Mouse (Mus musculus) embryonic facial prominence, embryonic 14.5 days (tissue): ENCODE results near the gene Spx. TPM values are rescaled to one million over a fixed set of nuclear protein-coding genes. Genes with fewer than 3 reads are reported as not detected.

Source experiments
- ATAC-seq: fragments of 200-750 bp; cut with Nextera tagmentation; 2 replicates; pipeline ENCODE4 v1.8.0; 2017; ENCODE audit warnings: low read depth, moderate number of reproducible peaks, moderate TSS enrichment
- DNase-seq: peaks from one replicate; pipeline ENCODE4 v3.0.0-alpha.2; 2015; ENCODE audit warnings: low spot score
- H3K27ac ChIP-seq: fragments of 300-500 bp; sonication (generic); replicated peaks from 2 replicates; pipeline ENCODE4 v1.5.1; 2014; ENCODE audit warnings: low read depth, mild to moderate bottlenecking, low read length, moderate library complexity
- H3K27me3 ChIP-seq: fragments of 300-500 bp; sonication (generic); replicated peaks from 2 replicates; pipeline ENCODE4 v1.6.1; 2014; ENCODE audit warnings: low read length; ENCODE audit not compliant: control insufficient read depth, insufficient read depth
- H3K36me3 ChIP-seq: fragments of 300-500 bp; sonication (generic); 2 replicates; pipeline ENCODE4 v1.6.1; 2014; ENCODE audit warnings: low read length, mixed read lengths; ENCODE audit not compliant: control insufficient read depth, insufficient read depth
- H3K4me1 ChIP-seq: fragments of 300-500 bp; sonication (generic); 2 replicates; pipeline ENCODE4 v1.6.1; 2014; ENCODE audit warnings: antibody characterized with exemption, low read length; ENCODE audit not compliant: control insufficient read depth, insufficient read depth
- H3K4me2 ChIP-seq: fragments of 300-500 bp; sonication (generic); 2 replicates; pipeline ENCODE4 v1.6.1; 2014; ENCODE audit warnings: low read depth, mild to moderate bottlenecking, low read length, moderate library complexity, mixed read lengths
- H3K4me3 ChIP-seq: fragments of 300-500 bp; sonication (generic); 2 replicates; pipeline ENCODE4 v1.5.1; 2014; ENCODE audit warnings: low read depth, mild to moderate bottlenecking, low read length
- H3K9ac ChIP-seq: fragments of 300-500 bp; sonication (generic); 2 replicates; pipeline ENCODE4 v1.6.1; 2014; ENCODE audit warnings: low read depth, mild to moderate bottlenecking, low read length, moderate library complexity, mixed read lengths
- H3K9me3 ChIP-seq: fragments of 300-500 bp; sonication (generic); 2 replicates; pipeline ENCODE4 v1.6.1; 2016; ENCODE audit warnings: low read length; ENCODE audit not compliant: control insufficient read depth
- WGBS: fragments of 180-500 bp; shearing (Covaris S2); extraction: QIAGEN DNeasy Blood & Tissue Kit; methylation state at CpG from one replicate; pipeline ENCODE4 v1.1.7; 2014; 5-methylcytosine and 5-hydroxymethylcytosine counted together
- polyA plus RNA-seq: library from polyadenylated mRNA; unstranded; fragments of >200 nt; fragmentation: Nextera tagmentation; extraction: Ambion mirVana; gene quantifications from 2 replicates; pipeline ENCODE4 v1.2.1, GENCODE M21; 2014

Gene Spx
- 1.1 TPM in 2 replicates for polyA plus RNA-seq

GRCm38 (mm10) chr6:142412906-142413491 is at the start of gene Spx:
TSS of gene Spx (plus strand) at chr6:142413441.
- 67% methylated on average over 11 of the region's 11 CpGs for WGBS
- H3K27ac ChIP-seq, result no peak within 1 kb of the TSS
- peaks cover 4% of the 10 kb centered on the region; the same call in 1 of the 2 replicates for H3K4me1 ChIP-seq
- H3K4me2 ChIP-seq, result no peak within 1 kb of the TSS
- H3K27me3 ChIP-seq, result peaks cover 31% of the 10 kb centered on the region
- ATAC-seq (no peak), DNase-seq (no peak)
- H3K9ac ChIP-seq, result peak within 1 kb of the TSS; percentile 52; the same call in 1 of the 2 replicates
- H3K4me3 ChIP-seq, result peak within 1 kb of the TSS; percentile 34; the same call in 1 of the 2 replicates
- H3K9me3 ChIP-seq, result no peaks in the 10 kb centered on the region
- no peaks in the 10 kb centered on the region for H3K36me3 ChIP-seq

- DNase-seq, result peak; percentile 11
- WGBS, result 78% methylated on average over 8 of the region's 8 CpGs
- Histone ChIP-seq H3K36me3 (peaks cover 58% of the 10 kb centered on the region), H3K27me3 (no peaks in the 10 kb centered on the region), H3K9me3 (no peaks in the 10 kb centered on the region), H3K27ac (no peak overlapping the region), H3K4me2 (no peak overlapping the region), H3K9ac (no peak overlapping the region), H3K4me3 (no peak overlapping the region), H3K4me1 (no peaks in the 10 kb centered on the region)
- no peak for ATAC-seq
These were observed 47.3 kb upstream of the Spx start for GRCm38 (mm10) chr6:142365742-142366472.

- H3K9me3 ChIP-seq, result no peaks in the 10 kb centered on the region
- ATAC-seq, result no peak
These were observed 46.7 kb upstream of the Spx start for GRCm38 (mm10) chr6:142366473-142367018.

DNA sequence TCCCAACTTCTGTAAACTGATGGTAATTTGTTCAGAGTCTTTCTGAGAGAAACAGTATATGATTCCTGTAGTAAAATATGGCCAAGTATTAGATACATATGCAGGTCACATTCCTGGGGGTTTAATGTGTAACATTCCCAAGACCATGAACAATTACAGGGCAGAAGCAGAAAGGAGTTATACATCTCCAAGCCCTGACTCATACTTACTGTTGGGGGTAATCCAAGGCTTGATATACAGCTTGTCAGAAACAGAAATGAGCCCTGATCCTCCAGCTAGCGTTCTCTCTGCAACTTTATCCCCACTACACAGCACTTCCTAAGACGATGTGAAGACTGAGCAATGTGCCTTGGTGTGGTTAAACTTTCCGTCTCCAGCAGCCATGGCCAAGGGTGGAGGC is 45.7 kb upstream of the Spx start:
- Histone ChIP-seq H3K9ac (no peak overlapping the region), H3K4me2 (no peak overlapping the region), H3K4me3 (no peak overlapping the region), H3K27me3 (no peaks in the 10 kb centered on the region), H3K36me3 (peaks cover 55% of the 10 kb centered on the region), H3K9me3 (no peaks in the 10 kb centered on the region), H3K4me1 (no peaks in the 10 kb centered on the region), H3K27ac (no peak overlapping the region)
- 79% methylated on average over 3 of the region's 3 CpGs for WGBS
- no peak for DNase-seq
- ATAC-seq, result no peak

More at GRCm38 (mm10) chr6:142366473-142367018, 46.7 kb upstream of the Spx start:
- Histone ChIP-seq H3K36me3 (peaks cover 57% of the 10 kb centered on the region), H3K4me3 (no peak overlapping the region), H3K27ac (no peak overlapping the region), H3K9ac (no peak overlapping the region), H3K27me3 (no peaks in the 10 kb centered on the region), H3K4me2 (no peak overlapping the region), H3K4me1 (no peaks in the 10 kb centered on the region)
- WGBS, result 91% methylated on average over 10 of the region's 10 CpGs
- DNase-seq, result no peak

GRCm38 (mm10) chr6:142369568-142369967 is 43.7 kb upstream of the Spx start:
- H3K4me2 ChIP-seq, result no peak overlapping the region
- ATAC-seq (no peak), DNase-seq (no peak)
- WGBS, result 87% methylated on average over 3 of the region's 3 CpGs
- H3K4me3 ChIP-seq, result no peak overlapping the region
- H3K27me3 ChIP-seq, result no peaks in the 10 kb centered on the region
- no peak overlapping the region for H3K9ac ChIP-seq
- no peaks in the 10 kb centered on the region for H3K4me1 ChIP-seq
- no peaks in the 10 kb centered on the region for H3K9me3 ChIP-seq
- H3K27ac ChIP-seq, result no peak overlapping the region
- H3K36me3 ChIP-seq, result peaks cover 55% of the 10 kb centered on the region

DNA sequence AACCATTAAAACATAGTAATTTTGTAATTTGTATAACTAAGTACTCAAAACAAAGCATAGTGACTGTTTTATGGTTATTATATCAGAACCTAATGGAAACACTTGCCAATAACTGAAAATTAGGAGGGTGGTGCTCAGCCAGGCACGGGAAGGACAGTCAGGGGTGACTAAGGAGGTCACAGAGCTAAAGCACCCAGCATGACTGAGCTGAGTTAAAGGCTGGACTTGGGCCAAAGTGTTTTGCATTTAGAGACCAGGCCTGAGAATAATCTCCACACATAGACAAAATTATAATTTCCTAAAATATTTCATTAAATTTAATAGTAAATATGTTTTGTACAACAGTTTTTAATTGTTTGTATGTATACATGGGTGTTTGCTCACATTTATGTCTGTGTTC is 36.2 kb upstream of the Spx start:
- 50% methylated on average over 1 of the region's 1 CpGs for WGBS
- H3K36me3 ChIP-seq, result peaks cover 34% of the 10 kb centered on the region
- H3K4me2 ChIP-seq, result no peak overlapping the region
- no peaks in the 10 kb centered on the region for H3K27me3 ChIP-seq
- no peak for ATAC-seq
- H3K4me3 ChIP-seq, result no peak overlapping the region
- H3K9me3 ChIP-seq, result no peaks in the 10 kb centered on the region
- H3K9ac ChIP-seq, result no peak overlapping the region
- DNase-seq, result no peak
- H3K4me1 ChIP-seq, result no peaks in the 10 kb centered on the region
- no peak overlapping the region for H3K27ac ChIP-seq

DNA sequence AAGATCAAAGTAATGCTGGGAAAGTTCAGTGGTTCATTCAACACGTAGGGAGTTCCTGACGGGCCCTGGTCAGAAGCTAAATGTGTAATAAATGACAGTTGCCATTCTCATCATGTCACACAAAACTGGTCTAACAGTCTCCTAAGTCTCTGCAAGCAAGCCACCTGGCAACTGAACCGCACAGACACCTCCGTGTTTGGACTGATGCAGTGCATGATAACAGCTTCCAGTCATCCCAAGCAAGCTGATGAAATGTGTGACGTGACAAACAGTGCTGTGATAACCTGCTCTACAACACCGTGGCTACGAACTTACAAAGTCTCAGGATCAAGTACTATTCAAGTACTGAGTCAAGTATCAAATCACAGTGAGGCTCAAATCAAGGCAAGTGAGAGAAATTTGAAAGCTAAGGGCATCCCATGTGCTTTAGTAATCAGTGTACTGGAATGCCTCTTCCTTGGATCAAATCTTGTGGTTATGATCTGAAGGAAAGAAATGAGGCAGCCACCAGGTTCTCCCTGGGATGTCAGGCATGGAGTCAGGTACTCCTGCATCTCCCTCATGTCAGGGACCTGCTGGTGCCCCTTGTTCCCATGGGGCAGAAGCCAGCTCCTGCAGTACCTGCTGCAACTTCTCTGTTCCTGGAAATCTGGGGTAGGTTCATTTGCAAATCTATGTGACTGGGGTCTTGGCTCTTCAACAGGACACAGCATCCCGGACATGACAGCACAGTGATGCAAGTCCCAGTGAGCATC is 34.5 kb upstream of the Spx start:
- no peak for DNase-seq
- Histone ChIP-seq H3K4me3 (no peak overlapping the region), H3K9me3 (no peaks in the 10 kb centered on the region), H3K4me2 (no peak overlapping the region), H3K4me1 (no peaks in the 10 kb centered on the region), H3K36me3 (peaks cover 22% of the 10 kb centered on the region), H3K27ac (no peak overlapping the region), H3K9ac (no peak overlapping the region), H3K27me3 (no peaks in the 10 kb centered on the region)
- 84% methylated on average over 8 of the region's 8 CpGs for WGBS
- no peak for ATAC-seq

DNA sequence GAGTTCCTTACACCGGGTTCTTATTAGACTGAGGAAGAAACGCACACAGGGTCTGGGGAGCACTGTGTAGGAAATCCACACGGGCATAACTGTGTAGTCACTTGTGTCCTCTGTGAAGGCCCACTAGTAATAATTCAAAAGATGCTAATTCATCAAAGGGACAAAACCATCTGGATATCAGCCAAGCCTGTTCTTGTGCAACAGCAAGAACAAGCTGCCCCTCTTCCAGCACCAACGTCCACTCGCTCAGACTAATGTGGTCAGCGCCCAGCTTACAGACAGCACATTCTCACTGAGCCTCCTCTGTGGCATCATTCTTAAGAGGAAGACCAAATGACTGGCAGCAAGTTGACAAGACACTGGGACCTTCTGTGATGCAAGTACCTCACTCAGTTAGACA is 33.3 kb upstream of the Spx start:
- Histone ChIP-seq H3K9me3 (no peaks in the 10 kb centered on the region), H3K4me1 (no peaks in the 10 kb centered on the region), H3K27ac (no peak overlapping the region), H3K36me3 (peaks cover 18% of the 10 kb centered on the region), H3K27me3 (no peaks in the 10 kb centered on the region), H3K4me2 (no peak overlapping the region), H3K4me3 (no peak overlapping the region), H3K9ac (no peak overlapping the region)
- 95% methylated on average over 6 of the region's 6 CpGs for WGBS
- DNase-seq, result no peak
- no peak for ATAC-seq
